Mouse (Mus musculus): Measurements from ENCODE around the gene Pmm2. TPM values are rescaled to one million over a fixed set of nuclear protein-coding genes. Genes with fewer than 3 reads are reported as not detected.

Pmm2 gene
- polyA plus RNA-seq (2012; fragmentation: generic; extraction: Trizol), result 44.2 TPM
- long read RNA-seq, experiment 1, transcript Pmm2-201 (9 exons, 1,842 nt), result major isoform, 21 of 35 reads
- long read RNA-seq, experiment 1, partial matches to known transcripts, result 8 of 35 reads
- long read RNA-seq, experiment 1, other reads (novel, unspliced or antisense), result 6 of 35 reads
- long read RNA-seq, experiment 2, transcript Pmm2-201 (9 exons, 1,842 nt), result major isoform, 241 of 260 reads
- long read RNA-seq, experiment 2, partial matches to known transcripts, result 3 of 260 reads
- long read RNA-seq, experiment 2, other reads (novel, unspliced or antisense), result 10 of 260 reads

- peak within 1 kb of the TSS; percentile 98 for H3ac ChIP-seq (ENCODE audit: control insufficient read depth, insufficient read length, low read depth)
Measured at GRCm38 (mm10) chr16:8637217-8638051, at the start of gene Pmm2, which contains the start of gene Tmem186. Pmm2 (plus strand) TSS chr16:8637674. Tmem186 (minus strand) TSS chr16:8637712.

GRCm38 (mm10) chr16:8595411-8595810 lies 42.1 kb upstream of the Pmm2 start:
- Histone ChIP-seq H3K79me3 (ENCODE audit: low read depth) (no peaks in the 10 kb centered on the region), H3K79me2 (ENCODE audit: control insufficient read depth, insufficient read depth) (no peaks in the 10 kb centered on the region), H3K36me3 (ENCODE audit: control insufficient read depth, insufficient read depth) (no peaks in the 10 kb centered on the region), H3K27me3 (ENCODE audit: control insufficient read depth, insufficient read depth, insufficient read length) (peaks cover 19% of the 10 kb centered on the region), H3K4me3 (ENCODE audit: insufficient read depth, poor library complexity, severe bottlenecking) (no peak overlapping the region), H3ac (ENCODE audit: control insufficient read depth, insufficient read length, low read depth) (no peak overlapping the region)
- TF ChIP-seq MYOG (IDR thresholded peaks at IDR 0.05; ENCODE audit: control insufficient read depth, extremely low read depth, insufficient read length) (no peak), CTCF (IDR thresholded peaks at IDR 0.05; ENCODE audit: control insufficient read depth, insufficient read depth, insufficient read length) (no peak), MYOD1 (IDR thresholded peaks at IDR 0.05; ENCODE audit: control insufficient read depth, insufficient read length, low read depth) (no peak), USF1 (IDR thresholded peaks at IDR 0.05; ENCODE audit: low read depth) (no peak), CEBPB (IDR thresholded peaks at IDR 0.05; ENCODE audit: low read depth) (no peak), MAX (IDR thresholded peaks at IDR 0.05) (no peak), FOSL1 (IDR thresholded peaks at IDR 0.05; ENCODE audit: insufficient read depth, low read length, poor library complexity, severe bottlenecking) (no peak)

More at GRCm38 (mm10) chr16:8637217-8638051, at the start of gene Pmm2, which contains the start of gene Tmem186:
- TF ChIP-seq CTCF (IDR thresholded peaks at IDR 0.05; ENCODE audit: control insufficient read depth, insufficient read depth, insufficient read length) (no peak), USF1 (IDR thresholded peaks at IDR 0.05; ENCODE audit: low read depth) (peak; percentile 88)
- Histone ChIP-seq H3K79me3 (ENCODE audit: low read depth) (peaks cover 56% of the 10 kb centered on the region), H3K27me3 (ENCODE audit: control insufficient read depth, insufficient read depth, insufficient read length) (no peaks in the 10 kb centered on the region), H3K36me3 (ENCODE audit: control insufficient read depth, insufficient read depth) (peaks cover 33% of the 10 kb centered on the region), H3K4me3 (ENCODE audit: insufficient read depth, poor library complexity, severe bottlenecking) (peak within 1 kb of the TSS; percentile 91), H3K79me2 (ENCODE audit: control insufficient read depth, insufficient read depth) (peaks cover 81% of the 10 kb centered on the region)

GRCm38 (mm10) chr16:8596336-8596735 lies 41.1 kb upstream of the Pmm2 start:
- Histone ChIP-seq H3K27me3 (ENCODE audit: control insufficient read depth, insufficient read depth, insufficient read length) (peaks cover 23% of the 10 kb centered on the region), H3K4me3 (ENCODE audit: insufficient read depth, poor library complexity, severe bottlenecking) (no peak overlapping the region), H3K79me2 (ENCODE audit: control insufficient read depth, insufficient read depth) (no peaks in the 10 kb centered on the region), H3K79me3 (ENCODE audit: low read depth) (no peaks in the 10 kb centered on the region), H3K36me3 (ENCODE audit: control insufficient read depth, insufficient read depth) (no peaks in the 10 kb centered on the region), H3ac (ENCODE audit: control insufficient read depth, insufficient read length, low read depth) (no peak overlapping the region)
- TF ChIP-seq USF1 (IDR thresholded peaks at IDR 0.05; ENCODE audit: low read depth), result no peak
- no peak for TF ChIP-seq MYOG (IDR thresholded peaks at IDR 0.05; ENCODE audit: control insufficient read depth, extremely low read depth, insufficient read length)
- no peak for TF ChIP-seq CEBPB (IDR thresholded peaks at IDR 0.05; ENCODE audit: low read depth)
- TF ChIP-seq CTCF (IDR thresholded peaks at IDR 0.05; ENCODE audit: control insufficient read depth, insufficient read depth, insufficient read length), result no peak
- TF ChIP-seq MAX (IDR thresholded peaks at IDR 0.05), result no peak
- no peak for TF ChIP-seq FOSL1 (IDR thresholded peaks at IDR 0.05; ENCODE audit: insufficient read depth, low read length, poor library complexity, severe bottlenecking)
- no peak for TF ChIP-seq MYOD1 (IDR thresholded peaks at IDR 0.05; ENCODE audit: control insufficient read depth, insufficient read length, low read depth)

- Histone ChIP-seq H3K36me3 (ENCODE audit: control insufficient read depth, insufficient read depth) (no peaks in the 10 kb centered on the region), H3K4me3 (ENCODE audit: insufficient read depth, poor library complexity, severe bottlenecking) (no peak overlapping the region), H3K79me2 (ENCODE audit: control insufficient read depth, insufficient read depth) (no peaks in the 10 kb centered on the region), H3K27me3 (ENCODE audit: control insufficient read depth, insufficient read depth, insufficient read length) (peaks cover 23% of the 10 kb centered on the region), H3ac (ENCODE audit: control insufficient read depth, insufficient read length, low read depth) (no peak overlapping the region), H3K79me3 (ENCODE audit: low read depth) (no peaks in the 10 kb centered on the region)
- TF ChIP-seq CTCF (IDR thresholded peaks at IDR 0.05; ENCODE audit: control insufficient read depth, insufficient read depth, insufficient read length) (no peak), MYOD1 (IDR thresholded peaks at IDR 0.05; ENCODE audit: control insufficient read depth, insufficient read length, low read depth) (no peak), FOSL1 (IDR thresholded peaks at IDR 0.05; ENCODE audit: insufficient read depth, low read length, poor library complexity, severe bottlenecking) (no peak), USF1 (IDR thresholded peaks at IDR 0.05; ENCODE audit: low read depth) (no peak), MYOG (IDR thresholded peaks at IDR 0.05; ENCODE audit: control insufficient read depth, extremely low read depth, insufficient read length) (no peak), CEBPB (IDR thresholded peaks at IDR 0.05; ENCODE audit: low read depth) (no peak), MAX (IDR thresholded peaks at IDR 0.05) (no peak)
Measured at GRCm38 (mm10) chr16:8597516-8597915, 40.0 kb upstream of the Pmm2 start.

GRCm38 (mm10) chr16:8603789-8604188 lies 33.7 kb upstream of the Pmm2 start:
- no peak overlapping the region for H3K4me3 ChIP-seq (ENCODE audit: insufficient read depth, poor library complexity, severe bottlenecking)

More at GRCm38 (mm10) chr16:8603789-8604188, 33.7 kb upstream of the Pmm2 start:
- Histone ChIP-seq H3K36me3 (ENCODE audit: control insufficient read depth, insufficient read depth) (no peaks in the 10 kb centered on the region), H3ac (ENCODE audit: control insufficient read depth, insufficient read length, low read depth) (no peak overlapping the region), H3K79me3 (ENCODE audit: low read depth) (no peaks in the 10 kb centered on the region), H3K27me3 (ENCODE audit: control insufficient read depth, insufficient read depth, insufficient read length) (peaks cover 14% of the 10 kb centered on the region), H3K79me2 (ENCODE audit: control insufficient read depth, insufficient read depth) (no peaks in the 10 kb centered on the region)
- no peak for TF ChIP-seq CTCF (IDR thresholded peaks at IDR 0.05; ENCODE audit: control insufficient read depth, insufficient read depth, insufficient read length)
- no peak for TF ChIP-seq FOSL1 (IDR thresholded peaks at IDR 0.05; ENCODE audit: insufficient read depth, low read length, poor library complexity, severe bottlenecking)
- TF ChIP-seq MYOD1 (IDR thresholded peaks at IDR 0.05; ENCODE audit: control insufficient read depth, insufficient read length, low read depth), result no peak
- TF ChIP-seq MAX (IDR thresholded peaks at IDR 0.05), result no peak
- TF ChIP-seq USF1 (IDR thresholded peaks at IDR 0.05; ENCODE audit: low read depth), result no peak

All from C2C12 (cell line).